27 mouse cellular contexts compared by ENCODE assay signal in the genomic region with DNA sequence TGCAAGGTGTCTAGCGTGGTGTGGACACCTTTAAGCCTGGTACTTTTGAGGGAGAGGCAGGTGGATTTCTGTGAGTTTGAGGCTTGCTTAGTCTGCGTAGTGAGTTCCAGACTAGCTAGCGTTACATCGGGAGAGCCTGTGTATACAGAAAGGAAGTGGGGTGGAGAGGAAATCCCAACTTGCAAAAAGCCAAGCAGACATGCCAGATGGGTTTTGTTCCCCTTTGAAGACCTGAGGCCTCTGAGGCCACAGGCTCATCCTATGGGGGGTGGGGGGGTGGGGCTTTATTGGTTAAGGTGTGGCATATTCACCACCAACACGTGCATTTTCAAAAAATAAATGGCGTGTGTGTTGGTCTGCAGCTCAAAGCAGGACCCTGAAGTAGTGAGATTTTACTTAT. TPM values are rescaled to one million over a fixed set of nuclear protein-coding genes. Genes with fewer than 3 reads are reported as not detected.
DNase-seq lines count a peak whose midpoint lies in the region; ATAC-seq and TF ChIP-seq lines count a peak whose summit lies in the region.
"Had no signal": no experiment of that assay in that cellular context is flagged by ENCODE, and none has a peak within 500 bp of the region (broad histone marks: within the 10 kb centered on the region; RNA-seq: fewer than 3 reads in every experiment).

No protein-coding gene starts in this region.

- H3K27me3 ChIP-seq in intestine, embryonic 14.5 days (replicated peaks; ENCODE audit: control insufficient read depth, insufficient read depth, low read length) = no peaks in the 10 kb centered on the region
- no peaks in the 10 kb centered on the region for H3K27me3 ChIP-seq in intestine, postnatal 0 days (replicated peaks; ENCODE audit: control insufficient read depth, insufficient read depth, low read length)
- H3K27me3 ChIP-seq: heart, embryonic 15.5 days had no signal

- H3K9me3 ChIP-seq in intestine, embryonic 14.5 days (ENCODE audit: control insufficient read depth, low read length) = no peaks in the 10 kb centered on the region
- H3K9me3 ChIP-seq in intestine, postnatal 0 days (ENCODE audit: control insufficient read depth) = no peaks in the 10 kb centered on the region
- H3K9me3 ChIP-seq: heart, embryonic 15.5 days had no signal

- no peak overlapping the region for H3K27ac ChIP-seq in intestine, embryonic 14.5 days (ENCODE audit: low read depth)
- H3K27ac ChIP-seq in intestine, postnatal 0 days (ENCODE audit: low read depth, low read length) = no peak overlapping the region
- H3K27ac ChIP-seq: gastrocnemius, adult 2 months; heart, embryonic 15.5 days; hindbrain, embryonic 14.5 days; hindbrain, postnatal 0 days had no signal

- no peak overlapping the region for H3K4me2 ChIP-seq in intestine, embryonic 14.5 days (ENCODE audit: low read length)
- H3K4me2 ChIP-seq in intestine, postnatal 0 days (replicated peaks; ENCODE audit: low read depth) = no peak overlapping the region
- H3K4me2 ChIP-seq: heart, embryonic 15.5 days; hindbrain, embryonic 14.5 days had no signal

- no peak overlapping the region for H3K9ac ChIP-seq in intestine, embryonic 14.5 days (ENCODE audit: low read length)
- H3K9ac ChIP-seq in intestine, postnatal 0 days (ENCODE audit: low read depth, low read length) = no peak overlapping the region
- H3K9ac ChIP-seq: forebrain, postnatal 0 days; heart, embryonic 15.5 days; hindbrain, embryonic 14.5 days had no signal

- H3K4me1 ChIP-seq in intestine, embryonic 14.5 days (replicated peaks; ENCODE audit: control insufficient read depth, insufficient read depth, low read length) = no peaks in the 10 kb centered on the region
- H3K4me1 ChIP-seq in intestine, postnatal 0 days (replicated peaks; ENCODE audit: control insufficient read depth, insufficient read depth, low read length) = no peaks in the 10 kb centered on the region; the same call in 1 of the 2 replicates

- H3K4me3 ChIP-seq in intestine, embryonic 14.5 days (ENCODE audit: low read depth, low read length) = no peak overlapping the region
- H3K4me3 ChIP-seq in intestine, postnatal 0 days (ENCODE audit: low read depth, low read length) = no peak overlapping the region
- H3K4me3 ChIP-seq: gastrocnemius, adult 2 months; heart, embryonic 15.5 days had no signal

- peaks cover 18% of the 10 kb centered on the region; the same call in 1 of the 2 replicates for H3K36me3 ChIP-seq in intestine, embryonic 14.5 days (ENCODE audit: control insufficient read depth, insufficient read depth, low read length)
- H3K36me3 ChIP-seq in intestine, postnatal 0 days (ENCODE audit: control insufficient read depth, insufficient read depth) = peaks cover 46% of the 10 kb centered on the region

- no peak for ATAC-seq in intestine, embryonic 14.5 days (replicated peaks; ENCODE audit: low FRiP score, low TSS enrichment, low read depth)
- ATAC-seq in intestine, postnatal 0 days = no peak
- ATAC-seq in megakaryocyte progenitor cell, adult 5-6 weeks (replicated peaks; ENCODE audit: poor library complexity) = peak; percentile 69
- ATAC-seq: activated CD4-positive, CD25-positive, alpha-beta regulatory T cell, adult 4 months; forebrain, embryonic 14.5 days; forebrain, postnatal 0 days; hindbrain, postnatal 0 days; inflammation-experienced regulatory T-cells, adult 6 months had no signal

- WGBS in intestine, embryonic 14.5 days = 92% methylated on average over 6 of the region's 6 CpGs
- 76% methylated on average over 6 of the region's 6 CpGs for WGBS in intestine, postnatal 0 days

- peak; percentile 49 for DNase-seq in heart, adult 11 months
- no peak for DNase-seq in heart, adult 9 months (ENCODE audit: low spot score in 2 of 2)
- DNase-seq in intestine, embryonic 14.5 days (ENCODE audit: low spot score) = peak; percentile 41
- peak; percentile 74 for DNase-seq in thymus, postnatal 0 days (ENCODE audit: low spot score)
- no peak for DNase-seq in thymus, postnatal 4 days
- DNase-seq in gastrocnemius, postnatal 25 days = no peak
- DNase-seq: adrenal gland, adult 8-10 months; adrenal gland, postnatal 25 days; cerebellum, adult 11-12 months; cerebellum, adult 8-10 months; cerebellum, postnatal 10 days; cerebellum, postnatal 36 days; forebrain, postnatal 0 days; gastrocnemius, adult 2 months; gastrocnemius, postnatal 14 days; heart, postnatal 14 days; heart, postnatal 4 days had no signal

- TF ChIP-seq CTCF in intestine, postnatal 0 days (IDR thresholded peaks at IDR 0.05; ENCODE audit: low read depth) = no peak

RNA-seq across cellular contexts. Expression of gene Lmod3, which starts 48.1 kb away (rescaled TPM):
- polyA plus RNA-seq in intestine, embryonic 14.5 days (2014; fragmentation: Nextera tagmentation; extraction: Ambion mirVana) = 0.11 TPM in 1 of 2 replicates, not detected in the other
- polyA plus RNA-seq in intestine, postnatal 0 days (2015; fragmentation: Nextera tagmentation; extraction: Ambion mirVana) = 0.08 and 0.13 TPM in 2 replicates
- polyA plus RNA-seq in thymus, postnatal 0 days (2015; fragmentation: Nextera tagmentation; extraction: Ambion mirVana) = 0.13 and 0.18 TPM in 2 replicates
- total RNA-seq in megakaryocyte progenitor cell, adult 5-6 weeks (2015) = not detected in 2 replicates
- total RNA-seq in megakaryocyte progenitor cell, adult 5-6 weeks (2017) = not detected in 2 replicates
- total RNA-seq in gastrocnemius, postnatal 25 days (2021) = 100 to 1,000 TPM; 143 to 148 TPM
- total RNA-seq: adrenal gland, postnatal 25 days had no signal
- polyA plus RNA-seq: activated CD4-positive, CD25-positive, alpha-beta regulatory T cell, adult 4 months; forebrain, embryonic 11.5 days; forebrain, embryonic 14.5 days; frontal cortex, adult 2 months; hindbrain, embryonic 14.5 days; hindbrain, postnatal 0 days had no signal

Comparison
In these comparisons a context has a peak if more than half of its experiments do, and no peak if none do; other contexts are left out.
1. DNase-seq: peak in heart, adult 11 months (single experiment), intestine, embryonic 14.5 days (single experiment) and thymus, postnatal 0 days (single experiment); none in heart, adult 9 months (0 of 2), thymus, postnatal 4 days (single experiment) and gastrocnemius, postnatal 25 days (single experiment).